Mouse (Mus musculus) gastrocnemius, adult 18-20 months (tissue): ENCODE data around the gene Msh4. TPM values are rescaled to one million over a fixed set of nuclear protein-coding genes. Genes with fewer than 3 reads are reported as not detected.
"Not testable (repeated sequence)": the region's sequence is repeated elsewhere in the genome, so short reads cannot be mapped to it uniquely, and the experiment has no call there.

Experiments
- DNase-seq: peaks from one replicate; pipeline ENCODE4 v3.0.0; 2021; ENCODE audit warnings: low spot score
- total RNA-seq, 2 experiments: library from RNA; stranded (reverse); gene quantifications; 2 replicates each; pipeline ENCODE4 v1.2.3; 2021

Gene Msh4
- total RNA-seq, 2 experiments from 2014 or later = 0.09 TPM; not detected in 1

DNA sequence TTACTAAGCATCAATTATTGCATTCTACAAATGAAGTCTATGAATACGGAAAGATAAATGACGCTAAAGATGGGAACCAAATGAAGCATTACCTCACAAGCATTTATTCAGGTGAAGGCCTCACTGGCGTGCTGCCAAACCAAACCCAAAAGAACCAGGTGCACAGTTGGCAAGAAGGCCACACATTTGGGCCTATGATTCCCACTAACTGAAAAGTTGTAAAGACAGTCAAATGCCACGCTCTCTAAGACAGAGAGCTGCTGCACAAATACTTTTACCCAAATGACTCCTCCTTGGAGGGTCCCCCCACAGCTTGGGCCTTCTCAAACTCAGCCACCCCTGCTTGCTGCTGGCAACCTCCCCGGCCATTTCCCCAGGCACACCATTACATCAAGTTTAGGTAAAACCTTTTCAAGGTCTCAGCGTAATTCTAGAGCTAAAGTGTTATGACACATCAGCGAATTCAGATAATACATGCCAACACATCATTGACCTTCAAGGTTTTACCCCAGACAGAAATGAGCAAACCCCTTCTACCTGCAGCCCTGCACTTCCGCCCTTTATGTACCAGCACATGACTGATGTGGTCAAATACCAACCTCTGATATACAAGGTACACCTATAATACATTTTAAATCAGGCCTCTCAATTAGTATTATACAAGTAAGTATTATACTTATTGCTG, 5.4 kb upstream of the Msh4 start:
- no peak for DNase-seq

DNA sequence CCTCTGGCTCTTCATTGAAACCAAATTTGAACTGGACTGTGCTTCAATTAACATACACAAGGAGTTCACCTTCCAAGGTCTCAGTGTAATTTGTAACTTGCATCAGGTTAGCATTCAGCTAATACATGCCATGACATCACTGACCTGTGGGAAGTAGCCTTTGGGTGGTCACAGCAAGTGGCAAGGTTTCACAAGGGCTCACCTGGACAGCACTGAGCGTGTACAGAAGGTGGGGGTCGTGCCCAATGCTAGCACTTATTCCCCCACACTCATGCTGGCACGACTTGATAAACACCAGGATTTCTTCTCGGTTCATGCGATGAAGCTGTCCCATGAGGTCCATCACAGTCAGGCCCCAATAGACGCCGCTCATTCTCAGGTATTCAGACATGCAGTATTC, 4.6 kb upstream of the Msh4 start:
- DNase-seq = no peak

DNA sequence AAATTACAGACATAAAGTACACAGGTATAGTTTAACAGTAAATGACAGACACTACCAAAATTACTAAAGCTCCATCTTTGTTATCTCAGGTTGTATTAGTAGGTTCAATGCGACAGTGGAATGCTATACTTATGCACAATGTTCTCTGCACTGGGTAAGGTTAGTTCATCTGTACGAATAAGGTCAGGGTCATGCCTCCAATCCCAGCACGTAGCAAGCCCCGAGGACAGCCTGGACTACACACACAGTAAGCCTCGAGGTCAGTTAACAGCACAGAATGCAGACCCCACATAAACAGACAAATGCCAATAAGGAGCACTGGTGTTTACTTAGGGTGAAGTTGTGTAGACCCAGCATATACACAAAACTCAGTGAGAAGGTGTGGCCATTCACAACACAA, 3.0 kb upstream of the Msh4 start:
- no peak for DNase-seq

DNA sequence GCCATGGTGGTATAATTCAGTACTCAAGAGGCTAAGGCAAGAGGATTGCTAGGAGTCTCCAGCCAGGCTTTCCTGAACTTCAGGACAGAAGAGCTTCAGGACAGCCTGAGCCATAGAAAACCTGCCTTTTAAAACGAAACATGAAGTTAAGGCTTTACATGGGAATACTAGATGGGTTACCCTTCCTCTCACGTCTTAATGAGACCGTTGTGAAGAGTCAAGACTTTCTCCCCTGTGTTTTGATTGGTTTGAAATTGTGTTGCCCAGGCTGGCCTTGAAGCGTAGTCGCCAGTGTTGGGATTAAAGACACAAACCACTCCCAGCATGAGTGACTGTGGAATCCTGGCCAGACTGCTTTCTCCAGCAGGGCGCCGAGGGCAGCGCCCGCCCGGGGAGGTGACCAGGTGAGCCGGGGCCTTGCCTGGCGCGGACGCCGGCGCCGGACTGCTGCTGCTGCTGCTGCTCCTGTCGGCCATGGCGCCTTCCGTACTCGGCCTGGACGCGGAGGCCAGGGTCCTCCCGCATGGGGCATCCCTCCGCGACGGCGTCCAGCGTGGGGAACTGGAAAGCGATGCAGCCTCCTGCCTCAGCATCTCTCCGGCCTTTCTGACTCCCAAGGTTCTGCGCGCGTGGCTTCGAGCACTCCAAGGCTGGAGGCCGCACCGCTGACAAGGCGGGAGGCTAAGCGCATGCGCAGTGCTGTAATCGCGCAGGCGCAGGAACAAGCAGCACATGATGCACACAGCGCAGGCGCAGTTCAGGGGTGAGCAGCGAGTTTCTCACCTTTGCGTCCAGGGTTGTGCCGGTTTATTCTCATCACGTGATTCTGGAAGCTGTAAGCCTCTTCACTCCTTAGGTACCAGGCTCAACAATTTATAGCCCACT, 445 bp downstream of the Msh4 start:
- no peak for DNase-seq

DNA sequence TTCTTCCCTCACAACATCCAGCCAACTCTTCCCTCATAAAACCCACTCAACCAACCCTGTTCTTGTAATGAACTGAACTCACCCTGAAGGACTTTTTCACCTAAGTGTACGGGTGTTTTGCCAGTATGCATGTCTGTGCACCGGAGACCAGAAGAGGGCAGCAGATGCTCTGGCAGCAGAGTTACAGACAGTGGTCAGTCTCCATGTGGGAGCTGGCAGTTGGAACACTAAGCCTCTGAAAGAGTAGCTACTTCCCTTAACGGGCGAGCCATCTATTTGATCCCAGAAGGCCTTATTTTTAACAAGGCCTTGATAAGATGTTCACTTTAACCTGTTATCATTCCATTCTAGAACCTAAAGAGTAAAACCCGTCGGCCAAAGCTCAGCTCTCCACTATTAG, 1.4 kb downstream of the Msh4 start:
- peak; percentile 39 for DNase-seq

DNA sequence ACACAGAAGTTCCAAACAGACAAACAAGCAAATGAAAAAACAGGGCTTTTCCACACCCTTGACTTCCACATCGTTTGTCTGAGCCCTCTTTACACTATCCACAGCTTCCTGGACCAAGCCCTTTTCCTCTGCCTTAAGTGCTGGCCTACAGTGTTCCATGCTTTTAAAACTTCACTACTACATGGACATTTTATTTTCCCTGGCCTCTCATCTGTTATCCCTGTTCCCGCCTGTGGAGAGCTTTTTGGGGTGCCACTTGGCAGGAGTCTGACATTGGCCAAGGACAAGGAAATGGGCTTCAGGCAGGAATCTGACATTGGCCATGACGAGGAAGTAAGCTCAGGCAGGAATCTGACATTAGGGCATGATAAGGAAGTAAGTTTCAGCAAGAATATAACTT, 3.3 kb downstream of the Msh4 start:
- DNase-seq = no peak

DNA sequence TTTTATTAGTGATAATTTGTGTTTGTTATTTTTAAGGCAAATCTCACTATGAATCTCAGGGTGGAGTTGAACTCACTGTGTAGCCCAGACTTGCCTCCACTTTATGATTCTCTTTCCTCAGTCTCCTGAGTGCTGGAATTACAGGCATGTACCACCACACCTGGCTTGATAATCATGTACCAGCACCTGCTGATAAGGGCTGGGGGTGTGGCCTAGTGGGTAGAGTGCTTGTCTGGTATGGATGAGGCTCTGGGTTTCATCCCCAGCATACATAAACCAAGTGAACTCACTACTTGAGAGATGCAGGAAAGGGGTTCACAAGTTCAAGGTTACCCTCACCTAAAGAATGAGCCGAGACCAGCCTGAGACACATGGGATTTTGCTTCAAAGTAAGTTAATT, 4.0 kb downstream of the Msh4 start:
- no peak for DNase-seq

DNA sequence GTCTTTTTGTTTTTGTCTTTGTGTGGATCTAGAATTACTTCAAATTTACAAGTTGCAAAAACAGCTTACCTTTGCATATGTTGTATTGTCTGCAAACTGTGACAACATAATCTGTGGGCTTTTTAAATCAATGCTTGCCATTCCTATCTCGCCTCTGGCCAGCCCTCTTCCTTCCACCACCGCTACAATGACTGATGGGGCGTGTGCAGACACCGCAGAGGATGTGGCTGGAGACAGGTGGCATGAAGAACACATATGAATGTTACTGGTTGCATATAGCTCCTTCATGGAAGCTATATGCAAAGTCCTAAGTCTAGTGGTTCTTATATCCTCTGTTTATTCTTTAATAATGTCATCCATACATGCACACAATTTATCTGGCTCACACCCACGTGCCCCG, 8.7 kb downstream of the Msh4 start:
- no peak for DNase-seq

DNA sequence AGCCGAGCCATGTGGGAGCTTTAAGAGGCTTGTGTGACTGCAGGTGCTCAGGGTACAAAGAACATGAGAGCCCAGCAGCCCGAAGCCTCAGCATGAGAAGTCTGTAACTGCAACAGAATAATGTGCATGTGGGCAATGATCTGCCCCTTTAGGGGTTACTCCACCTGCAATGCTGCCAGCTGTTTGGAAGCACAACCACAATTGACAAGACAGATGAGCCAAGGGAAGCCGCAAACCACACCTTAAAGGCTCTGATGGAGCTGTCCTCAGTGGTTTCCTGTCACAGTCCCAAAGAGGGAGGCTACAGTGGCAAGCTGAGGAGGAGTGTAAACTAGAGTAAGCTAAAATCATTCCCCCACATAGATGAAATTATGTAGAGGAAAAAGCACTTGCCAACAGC, 10.5 kb downstream of the Msh4 start:
- no peak for DNase-seq

DNA sequence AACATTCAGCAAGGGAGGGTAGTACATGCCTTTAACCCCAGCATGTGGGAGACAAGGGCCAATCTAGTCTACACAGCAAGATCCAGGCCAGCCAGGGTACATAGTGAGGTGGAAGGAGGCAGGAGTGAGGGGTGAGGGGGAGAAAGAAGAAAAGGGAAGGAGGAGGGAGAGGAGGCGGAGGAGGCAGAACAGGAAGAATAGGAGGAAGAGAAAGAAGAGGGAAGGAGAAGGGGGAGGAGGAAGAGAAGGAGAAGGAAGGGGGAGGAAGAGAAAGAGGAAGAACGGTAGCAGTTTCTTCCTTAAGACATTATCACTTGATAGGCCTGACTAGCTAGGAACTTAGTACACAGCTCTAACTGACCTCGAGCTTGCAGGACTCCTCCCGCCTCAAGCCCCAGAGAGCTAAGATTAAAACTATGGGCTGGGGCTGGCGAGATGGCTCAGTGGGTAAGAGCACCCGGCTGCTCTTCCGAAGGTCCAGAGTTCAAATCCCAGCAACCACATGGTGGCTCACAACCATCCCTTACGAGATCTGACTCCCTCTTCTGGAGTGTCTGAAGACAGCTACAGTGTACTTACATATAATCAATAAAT, 16.7 kb downstream of the Msh4 start:
- no peak for DNase-seq

DNA sequence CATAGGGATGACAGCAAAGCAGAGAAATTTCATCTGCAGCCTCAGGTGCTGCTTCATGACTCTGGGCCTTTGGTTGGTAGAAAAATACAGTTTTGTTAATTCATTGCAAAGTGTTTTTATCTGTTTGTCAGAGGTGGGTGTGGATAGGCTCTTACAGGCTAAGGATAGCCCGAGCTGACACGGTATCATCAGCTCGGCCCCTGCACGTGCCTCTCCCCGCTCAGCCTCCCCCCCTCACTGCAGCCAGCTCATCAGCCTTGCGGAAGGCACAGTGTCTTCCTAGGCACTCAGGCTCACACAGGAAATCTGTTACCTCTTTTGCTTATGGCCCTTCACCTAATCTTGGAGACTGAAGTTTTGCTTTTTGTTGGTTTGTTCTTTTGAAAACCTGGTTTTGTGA, 17.8 kb downstream of the Msh4 start:
- no peak for DNase-seq

DNA sequence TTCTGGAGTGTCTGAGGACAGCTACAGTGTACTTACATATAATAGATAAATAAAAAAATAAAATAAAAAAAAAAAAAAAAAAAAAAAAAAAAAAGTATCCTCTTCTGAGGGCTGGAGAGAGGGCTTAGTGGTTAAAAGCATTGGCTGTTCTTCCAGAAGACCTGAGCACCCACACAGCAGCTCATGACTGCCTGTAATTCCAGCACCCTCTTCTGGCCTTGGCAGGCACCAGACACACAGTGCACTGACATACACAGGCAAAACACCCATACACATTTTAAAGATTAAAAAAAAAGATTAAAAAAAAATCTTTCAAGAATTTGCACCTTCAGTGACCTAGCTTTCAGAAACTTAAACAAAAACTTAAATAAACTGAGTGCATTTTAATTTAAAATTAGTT, 19.6 kb downstream of the Msh4 start:
- DNase-seq = no peak

DNA sequence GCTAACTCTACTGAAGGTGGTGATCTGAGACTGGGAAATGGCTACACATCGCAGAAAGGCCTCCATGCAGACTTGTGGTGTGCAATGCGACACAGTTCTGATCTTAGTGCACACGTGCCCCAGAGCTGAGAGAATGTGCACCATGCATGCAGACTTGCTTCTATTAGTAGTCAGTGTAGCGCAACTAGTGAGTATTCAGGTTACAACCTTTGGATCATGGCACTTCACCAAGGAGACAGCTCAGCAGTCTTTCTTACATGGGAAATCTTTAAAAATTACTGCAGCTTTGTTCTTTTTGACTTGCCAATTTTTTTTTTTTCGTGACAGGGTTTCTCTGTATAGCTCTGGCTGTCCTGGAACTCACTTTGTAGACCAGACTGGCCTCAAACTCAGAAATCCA, 34.5 kb downstream of the Msh4 start:
- DNase-seq = no peak

DNA sequence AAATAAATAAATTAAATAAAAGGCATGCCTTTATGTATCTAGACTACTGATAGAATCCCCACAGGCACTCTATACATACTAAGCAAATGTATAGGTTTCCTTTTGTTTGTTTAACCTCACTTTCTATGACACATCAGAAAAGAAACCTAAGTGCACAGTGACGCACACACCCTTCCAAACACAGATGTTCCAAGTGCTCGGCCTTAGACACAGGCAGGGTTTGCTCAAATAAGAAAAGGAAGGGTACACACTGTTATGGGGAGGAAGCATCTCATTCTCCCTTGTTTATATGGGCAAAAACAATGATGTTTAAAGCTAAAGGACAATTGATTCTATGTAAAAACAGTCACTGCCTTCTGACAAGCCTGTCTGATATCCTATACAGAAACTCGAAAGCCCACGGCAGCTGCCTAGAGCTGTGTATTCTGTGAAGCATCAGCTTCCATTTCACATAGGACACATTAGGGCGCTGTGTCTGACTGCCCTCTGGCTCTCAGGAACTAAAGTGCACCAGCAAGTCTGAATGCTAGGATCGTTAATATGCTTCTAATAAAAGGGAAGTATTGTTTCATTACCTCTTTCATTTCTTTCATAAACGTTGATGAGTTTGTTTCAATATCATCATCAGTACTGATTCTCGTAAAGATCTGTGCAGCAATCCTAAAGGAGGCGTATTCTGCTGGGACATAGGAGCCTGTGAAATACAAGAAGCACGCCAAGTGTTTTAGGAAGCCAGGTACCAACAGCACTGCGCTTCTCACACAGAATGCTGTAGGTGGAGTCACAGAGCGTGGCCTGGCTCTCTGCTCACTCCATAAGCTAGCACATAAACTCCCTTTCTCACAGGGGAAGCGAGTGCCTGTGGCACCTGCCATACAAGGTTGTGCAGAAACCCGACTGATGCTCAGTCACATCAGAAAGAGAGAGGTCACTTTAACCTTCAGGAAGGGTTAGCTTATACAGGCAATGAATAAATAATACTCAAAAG, 38.5 kb downstream of the Msh4 start:
- no peak for DNase-seq

DNA sequence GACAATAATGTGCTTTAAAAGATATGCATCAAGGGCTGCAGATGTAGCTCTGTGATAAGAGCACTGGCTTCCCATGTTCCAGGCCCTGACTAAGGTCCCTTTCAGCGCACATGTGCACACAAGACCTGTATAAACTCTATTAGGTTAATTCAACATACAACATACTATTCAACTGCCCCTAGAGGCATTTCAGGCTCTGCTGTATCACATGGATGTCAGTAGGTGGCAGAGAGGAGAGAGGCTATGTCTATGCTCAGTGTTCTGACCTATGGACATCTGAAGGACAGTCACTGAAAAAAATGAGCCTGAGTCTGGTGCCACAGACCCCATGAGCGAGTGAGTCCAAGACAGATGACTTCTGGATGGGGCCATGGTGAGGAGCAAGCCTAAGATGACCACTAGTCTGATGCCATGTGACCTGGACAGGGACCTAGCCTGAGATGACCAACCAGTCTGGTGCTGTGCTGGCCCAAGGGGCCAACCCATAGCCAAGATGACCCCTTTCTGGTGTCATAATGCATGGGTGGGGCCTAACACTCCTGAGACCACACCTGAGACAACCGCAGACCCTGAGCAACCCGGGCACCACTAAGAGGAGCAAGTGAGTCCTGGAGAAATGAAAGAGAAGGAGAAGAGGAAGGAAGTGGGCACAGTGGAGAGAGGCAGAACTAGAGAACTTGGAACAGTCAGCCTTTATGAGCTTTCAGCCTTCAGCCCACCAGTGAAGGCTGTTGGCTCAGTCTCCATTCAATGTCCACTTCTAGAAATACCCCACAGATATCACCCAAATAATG, 41.1 kb downstream of the Msh4 start:
- DNase-seq = no peak

DNA sequence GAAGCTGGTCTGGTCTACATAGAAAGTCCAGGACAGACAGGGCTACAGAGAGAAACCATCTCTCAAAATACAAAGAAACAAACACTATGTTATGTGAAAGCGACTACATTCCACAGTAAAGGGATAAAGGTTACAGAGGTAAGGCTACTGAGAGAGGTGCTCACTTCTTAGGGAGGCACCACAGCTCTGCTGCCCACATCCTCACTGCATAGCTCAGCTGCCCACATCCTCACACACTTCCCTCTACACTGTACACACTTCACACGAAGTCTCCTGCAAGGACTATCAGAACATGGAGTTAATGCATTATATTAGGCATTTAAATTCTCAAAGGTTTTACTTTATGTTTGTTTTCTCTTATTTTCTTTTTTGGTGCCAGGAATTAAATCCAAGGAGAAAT, 42.1 kb downstream of the Msh4 start:
- no peak for DNase-seq

DNA sequence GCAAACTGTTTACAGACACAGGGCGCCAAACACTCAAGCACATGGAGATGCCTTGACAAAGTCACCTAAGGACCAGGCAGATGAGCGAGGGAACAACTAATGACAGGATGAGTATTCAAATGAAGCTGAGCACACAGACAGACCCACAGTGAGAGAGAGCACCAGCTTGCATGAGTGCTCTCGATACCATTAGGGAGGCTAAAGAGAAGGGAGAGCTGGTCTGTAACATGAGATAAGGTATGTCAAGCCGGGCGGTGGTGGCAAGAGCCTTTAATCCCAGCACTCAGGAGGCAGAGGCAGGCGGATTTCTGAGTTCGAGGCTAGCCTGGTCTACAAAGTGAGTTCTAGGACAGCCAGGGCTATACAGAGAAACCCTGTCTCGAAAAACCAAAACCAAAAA, 45.5 kb downstream of the Msh4 start:
- DNase-seq = not testable (repeated sequence)

DNA sequence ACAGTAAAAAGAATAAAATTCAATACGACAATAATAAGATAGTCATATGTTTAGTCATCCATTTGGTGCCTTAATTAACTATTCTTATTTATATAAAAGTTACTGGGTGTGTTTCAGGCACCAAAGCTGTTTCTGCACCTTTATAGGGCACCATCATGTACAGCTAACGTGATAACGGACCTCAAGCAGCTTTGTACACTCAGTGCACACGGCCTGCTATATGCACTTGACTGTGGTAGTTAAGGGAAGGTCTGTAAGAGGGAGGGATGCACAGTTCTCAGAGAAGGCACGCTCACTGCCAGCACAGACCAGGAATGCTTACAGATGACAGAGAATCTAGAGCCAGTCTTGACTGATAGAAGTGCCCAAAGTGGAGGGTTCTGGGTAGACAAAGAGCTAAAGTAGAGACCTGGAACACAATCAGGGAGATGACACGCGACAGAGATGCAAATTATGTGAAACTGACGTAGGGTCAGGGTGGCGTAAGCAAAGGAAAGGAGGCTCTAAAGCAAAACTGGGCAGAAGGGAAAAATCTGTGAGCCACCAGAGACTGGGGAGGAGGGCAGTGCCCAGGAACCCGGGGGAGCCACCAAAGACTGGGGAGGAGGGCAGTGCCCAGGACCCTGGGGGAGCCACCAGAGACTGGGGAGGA, 47.5 kb downstream of the Msh4 start:
- DNase-seq = no peak

DNA sequence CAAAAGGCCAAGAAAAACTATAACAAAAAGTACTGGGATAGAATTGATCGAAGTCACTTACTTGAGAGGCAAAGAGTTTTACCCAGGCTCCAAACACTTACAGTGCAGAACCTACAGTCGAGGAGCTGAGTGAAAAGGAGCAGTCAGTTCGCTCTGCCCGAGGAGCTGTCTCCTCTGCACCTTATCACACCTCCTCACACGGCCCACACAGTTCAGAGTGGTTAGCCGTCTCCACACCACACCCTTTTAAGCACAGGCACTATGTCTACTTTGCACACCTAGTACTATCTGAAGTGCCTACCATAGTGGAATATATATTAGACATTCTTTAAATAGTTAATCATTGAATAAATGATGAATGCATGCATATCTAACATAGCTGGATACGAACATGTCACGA, 53.7 kb downstream of the Msh4 start:
- DNase-seq = no peak

DNA sequence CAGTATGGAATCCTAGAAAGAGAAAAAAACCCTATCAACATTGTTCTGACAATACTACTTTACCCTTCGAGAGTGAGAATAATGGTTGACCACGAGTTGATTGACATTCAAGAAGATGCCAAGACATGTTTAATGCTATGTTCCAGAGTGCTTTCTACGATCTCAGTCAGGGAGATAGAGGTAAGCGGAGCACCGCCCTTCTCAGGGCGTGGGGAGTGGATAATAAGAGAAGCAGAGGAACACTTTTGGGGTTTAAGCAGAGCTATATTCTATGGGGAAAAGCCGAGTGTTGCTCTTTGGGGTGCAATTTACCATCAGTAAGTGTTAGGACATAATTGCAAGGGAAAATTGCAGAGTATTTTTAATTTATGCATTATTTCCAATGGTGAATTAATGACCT, 55.2 kb downstream of the Msh4 start:
- DNase-seq = no peak
